Comparison of ENCODE assay signal across 14 mouse cellular contexts in the genomic region with DNA sequence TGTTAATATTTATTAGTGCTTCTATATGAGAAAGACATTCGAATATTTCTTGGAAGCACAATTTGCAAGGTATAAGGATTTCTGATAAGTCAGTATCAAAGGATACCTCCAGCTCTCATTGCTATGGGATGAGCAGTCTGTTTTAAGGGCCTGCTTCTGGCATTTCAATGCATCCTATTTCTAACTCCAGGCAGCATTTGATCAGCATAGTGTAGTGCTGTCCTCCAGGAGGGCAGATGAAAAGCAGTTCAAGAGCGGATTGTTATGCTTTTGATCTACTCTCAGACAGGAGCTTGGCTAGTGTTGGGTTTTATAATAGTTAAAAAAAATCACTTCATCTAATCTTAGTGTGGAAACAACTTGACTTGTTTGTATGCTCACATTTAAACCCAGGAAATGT.
"Had no signal": no experiment of that assay in that cellular context is flagged by ENCODE, and none has a peak within 500 bp of the region (broad histone marks: within the 10 kb centered on the region; RNA-seq: fewer than 3 reads in every experiment).

No protein-coding gene starts in this region.

- H3K4me1 ChIP-seq: liver, embryonic 12.5 days; midbrain, embryonic 12.5 days; neural tube, embryonic 12.5 days had no signal

- ATAC-seq: liver, embryonic 12.5 days had no signal

- H3K4me2 ChIP-seq: liver, embryonic 12.5 days; lung, embryonic 14.5 days; midbrain, embryonic 12.5 days; neural tube, embryonic 12.5 days had no signal

- H3K4me3 ChIP-seq: liver, embryonic 12.5 days; midbrain, embryonic 12.5 days; neural tube, embryonic 12.5 days had no signal

- H3K27me3 ChIP-seq: liver, embryonic 12.5 days; midbrain, embryonic 12.5 days; neural tube, embryonic 12.5 days had no signal

- H3K9me3 ChIP-seq: liver, embryonic 12.5 days; midbrain, embryonic 12.5 days; neural tube, embryonic 12.5 days had no signal

- DNase-seq: lung, adult 18-20 months; lung, embryonic 14.5 days; lung, postnatal 10 days; lung, postnatal 4 days; right cerebral cortex, postnatal 25 days; right cerebral cortex, postnatal 4 days; spleen, adult 18-20 months; thymus, adult 18-20 months; thymus, postnatal 14 days; thymus, postnatal 36 days had no signal

- H3K27ac ChIP-seq: liver, embryonic 12.5 days; liver, embryonic 14.5 days; midbrain, embryonic 12.5 days; neural tube, embryonic 12.5 days had no signal

- H3K36me3 ChIP-seq: liver, embryonic 12.5 days; midbrain, embryonic 12.5 days; neural tube, embryonic 12.5 days had no signal

- H3K9ac ChIP-seq: liver, embryonic 12.5 days; liver, embryonic 14.5 days; lung, embryonic 14.5 days; midbrain, embryonic 12.5 days; neural tube, embryonic 12.5 days had no signal
